Mouse (Mus musculus): Measurements from ENCODE around the gene 1700020N15Rik. TPM values are rescaled to one million over a fixed set of nuclear protein-coding genes. Genes with fewer than 3 reads are reported as not detected.
"Not testable (repeated sequence)": the region's sequence is repeated elsewhere in the genome, so short reads cannot be mapped to it uniquely, and the experiment has no call there.

1700020N15Rik gene
- polyA plus RNA-seq (2014; fragmentation: Nextera tagmentation; extraction: Ambion mirVana) = not detected in 2 replicates

DNA sequence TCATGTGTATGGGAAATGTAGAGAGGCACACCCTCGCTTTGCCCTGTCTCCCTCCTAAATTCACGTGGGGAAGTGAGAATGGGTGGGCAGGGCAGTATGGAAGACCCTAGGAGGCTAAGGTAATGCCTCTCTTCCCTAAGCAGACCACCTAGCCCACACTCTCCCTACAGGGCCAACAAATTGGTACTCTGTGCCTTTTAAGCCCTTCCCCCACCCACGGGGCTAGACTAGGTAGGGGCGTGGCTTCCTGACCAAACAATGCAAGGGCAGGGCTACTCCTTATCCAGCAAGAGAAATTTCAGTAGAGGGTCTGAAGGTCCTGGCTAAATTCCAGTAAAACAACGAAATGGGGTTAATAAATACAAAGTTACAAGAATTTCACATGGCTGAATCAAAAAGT lies at the start of gene 1700020N15Rik:
Gene 1700020N15Rik (plus strand): TSS at position 301 of the 400 bp plus-strand sequence.
- not testable (repeated sequence) for H3K9me3 ChIP-seq (ENCODE audit: control insufficient read depth, low read length)
- 71% methylated on average over 2 of the region's 5 CpGs for WGBS

DNA sequence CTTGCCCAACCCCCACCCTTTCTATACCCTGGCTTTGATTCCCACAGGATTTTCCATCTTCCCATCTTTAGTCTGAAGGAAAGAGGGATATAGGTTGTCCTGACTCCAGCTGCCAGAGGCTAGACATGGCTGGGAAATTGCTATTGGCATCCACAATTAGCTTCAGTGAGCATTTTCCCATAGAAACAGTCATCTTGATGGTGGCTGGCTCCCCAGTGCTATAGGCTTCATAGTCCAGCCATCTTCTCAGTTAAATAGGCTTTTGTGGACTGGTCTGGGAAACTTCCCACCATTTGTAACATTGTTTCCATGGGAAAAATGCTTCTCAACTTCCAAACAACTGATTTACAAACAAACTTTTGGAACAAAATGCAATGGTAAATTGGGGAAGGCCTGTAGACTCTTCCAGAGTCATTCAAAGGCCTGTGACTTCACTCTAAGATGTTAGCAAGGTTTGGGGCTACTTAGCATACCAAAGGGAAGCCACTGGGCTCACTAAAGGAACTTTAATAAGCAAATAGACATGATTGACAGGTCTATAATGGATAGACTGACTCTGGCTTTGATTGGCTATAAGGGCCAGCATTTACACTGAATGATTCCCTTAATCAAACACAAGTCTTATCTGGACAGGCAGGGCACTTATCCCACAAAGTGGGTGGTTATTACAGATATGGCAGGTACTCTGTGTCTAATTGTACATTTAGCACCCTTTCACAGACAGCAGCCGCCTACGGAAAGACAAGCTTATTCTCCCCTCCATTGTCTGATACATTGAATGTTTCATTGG lies 31.9 kb downstream of the 1700020N15Rik start:
- WGBS = 72% methylated on average over 2 of the region's 2 CpGs
- Histone ChIP-seq H3K4me1 (replicated peaks; ENCODE audit: control insufficient read depth, insufficient read depth, low read length) (no peaks in the 10 kb centered on the region), H3K36me3 (ENCODE audit: control insufficient read depth, insufficient read depth, low read length) (no peaks in the 10 kb centered on the region), H3K4me3 (ENCODE audit: low read depth, low read length) (no peak overlapping the region), H3K9me3 (ENCODE audit: control insufficient read depth, low read length) (no peaks in the 10 kb centered on the region), H3K27me3 (replicated peaks; ENCODE audit: control insufficient read depth, insufficient read depth, low read length) (no peaks in the 10 kb centered on the region), H3K27ac (ENCODE audit: low read depth) (no peak overlapping the region), H3K9ac (ENCODE audit: low read length) (no peak overlapping the region), H3K4me2 (ENCODE audit: low read length) (no peak overlapping the region)
- no peak for DNase-seq (ENCODE audit: low spot score)
- ATAC-seq (replicated peaks; ENCODE audit: low FRiP score, low TSS enrichment, low read depth) = no peak

More for the DNA sequence above, at the start of gene 1700020N15Rik:
- DNase-seq (ENCODE audit: low spot score); H3K4me2 ChIP-seq (ENCODE audit: low read length); H3K4me1 ChIP-seq (replicated peaks; ENCODE audit: control insufficient read depth, insufficient read depth, low read length); H3K27ac ChIP-seq (ENCODE audit: low read depth); ATAC-seq (replicated peaks; ENCODE audit: low FRiP score, low TSS enrichment, low read depth); H3K4me3 ChIP-seq (ENCODE audit: low read depth, low read length); H3K27me3 ChIP-seq (replicated peaks; ENCODE audit: control insufficient read depth, insufficient read depth, low read length); H3K9ac ChIP-seq (ENCODE audit: low read length); H3K36me3 ChIP-seq (ENCODE audit: control insufficient read depth, insufficient read depth, low read length): not testable (repeated sequence)

All from intestine, embryonic 14.5 days (tissue).